Mouse (Mus musculus) MEL (cell line): ENCODE measurements around the gene Nxpe2.

Source experiments
- CHD2 ChIP-seq: IDR thresholded peaks from 2 replicates; pipeline ENCODE4 v1.6.1; 2011; ENCODE audit warnings: low read length, improper control_type of control experiment
- EP300 ChIP-seq, 2 experiments: IDR thresholded peaks; 2 replicates each; pipeline ENCODE4 v1.6.1; 2011; ENCODE audit warnings: improper control_type of control experiment in 2 of 2, low read length in 2 of 2, low read depth in 1 of 2, mild to moderate bottlenecking in 1 of 2
- MAZ ChIP-seq: IDR thresholded peaks from 2 replicates; pipeline ENCODE4 v1.6.1; 2012; ENCODE audit warnings: low read depth, mild to moderate bottlenecking, inconsistent platforms, low read length, improper control_type of control experiment

GRCm38 (mm10) chr9:48373232-48373878, 20.1 kb upstream of the Nxpe2 start:
- TF ChIP-seq MAZ = no peak
- TF ChIP-seq CHD2 = no peak
- TF ChIP-seq EP300 (IDR thresholded peaks at IDR 0.05; ENCODE audit: low read depth in 1 of 2, low read length in 2 of 2) = no peak
